Mouse (Mus musculus) myocyte (in vitro differentiated cells): ENCODE results near the gene Capn5.

ENCODE experiments used
- CEBPB ChIP-seq: IDR thresholded peaks from 2 replicates; pipeline ENCODE4 v1.6.1; 2011; ENCODE audit warnings: mild to moderate bottlenecking, moderate library complexity; ENCODE audit not compliant: poor library complexity, insufficient read depth, severe bottlenecking
- E2F4 ChIP-seq: IDR thresholded peaks from one replicate; pipeline ENCODE4 v1.6.1; 2011; ENCODE audit warnings: mild to moderate bottlenecking, control low read depth, moderate library complexity; ENCODE audit not compliant: insufficient read depth
- MAX ChIP-seq: IDR thresholded peaks from one replicate; pipeline ENCODE4 v1.6.1; 2011; ENCODE audit warnings: low read depth, mild to moderate bottlenecking, control low read depth
- POLR2A ChIP-seq: IDR thresholded peaks from one replicate; pipeline ENCODE4 v1.6.1; 2011; ENCODE audit warnings: low read depth, mild to moderate bottlenecking, control low read depth, moderate library complexity; ENCODE audit not compliant: insufficient read length
- SRF ChIP-seq: IDR thresholded peaks from one replicate; pipeline ENCODE4 v1.6.1; 2011; ENCODE audit warnings: low read depth; ENCODE audit not compliant: control insufficient read depth, insufficient read length
- TCF12 ChIP-seq: IDR thresholded peaks from one replicate; pipeline ENCODE4 v1.6.1; 2011; ENCODE audit warnings: mild to moderate bottlenecking, control low read depth; ENCODE audit not compliant: poor library complexity, insufficient read depth, severe bottlenecking
- TCF3 ChIP-seq: IDR thresholded peaks from one replicate; pipeline ENCODE4 v1.6.1; 2011; ENCODE audit warnings: low read depth, control low read depth; ENCODE audit not compliant: insufficient read length
- USF1 ChIP-seq: IDR thresholded peaks from one replicate; pipeline ENCODE4 v1.6.1; 2011; ENCODE audit warnings: low read depth, mild to moderate bottlenecking, control low read depth, moderate library complexity

- TF ChIP-seq POLR2A (no peak), E2F4 (no peak), SRF (no peak), USF1 (no peak), MAX (no peak), TCF12 (no peak), CEBPB (no peak), TCF3 (no peak)
These were observed 5.4 kb downstream of the Capn5 start for GRCm38 (mm10) chr7:98172661-98173060.
